Mouse (Mus musculus): Measurements from ENCODE around the gene Pla2g2f.

Gene Pla2g2f

DNA sequence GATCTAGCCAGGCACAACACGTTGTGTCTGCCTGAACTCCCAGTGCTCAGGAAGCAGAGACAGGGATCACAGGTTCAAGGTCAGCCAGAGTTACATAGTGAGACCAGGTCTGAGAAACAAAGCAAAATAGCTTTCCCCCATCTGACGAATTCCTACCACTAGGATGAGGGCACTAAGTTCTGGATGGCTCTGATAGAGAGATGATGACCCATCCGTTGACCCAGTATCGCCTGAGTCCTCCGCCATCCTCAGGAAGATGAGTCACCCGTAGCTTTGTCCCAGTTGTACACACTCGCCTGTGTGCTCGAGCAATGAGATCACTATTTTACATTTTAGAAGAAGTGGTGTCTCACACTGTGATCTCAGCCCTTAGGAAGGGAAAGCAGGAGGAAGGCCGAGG lies 4.8 kb upstream of the Pla2g2f start:
- DNase-seq (ENCODE audit: low spot score in 2 of 2): no peak

DNA sequence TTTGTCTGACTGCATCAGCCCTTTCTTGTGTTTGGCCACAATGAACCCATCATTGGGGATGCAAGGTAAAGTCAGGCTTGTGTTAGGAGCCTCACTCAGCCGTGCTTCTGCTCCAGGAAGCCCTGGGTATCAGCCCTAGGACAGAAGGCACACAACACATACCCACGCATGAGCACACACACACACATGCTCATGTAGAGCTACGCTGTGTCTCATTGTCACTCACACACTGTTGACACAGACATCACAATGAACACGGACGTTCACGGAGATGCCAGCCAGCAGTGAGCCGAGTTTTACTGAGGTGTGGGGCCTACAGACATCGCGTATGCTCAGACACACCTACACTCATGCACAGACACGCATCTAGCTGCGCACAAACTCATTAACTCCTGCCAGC lies 1.4 kb downstream of the Pla2g2f start:
- no peak for DNase-seq (ENCODE audit: low spot score in 2 of 2)

DNA sequence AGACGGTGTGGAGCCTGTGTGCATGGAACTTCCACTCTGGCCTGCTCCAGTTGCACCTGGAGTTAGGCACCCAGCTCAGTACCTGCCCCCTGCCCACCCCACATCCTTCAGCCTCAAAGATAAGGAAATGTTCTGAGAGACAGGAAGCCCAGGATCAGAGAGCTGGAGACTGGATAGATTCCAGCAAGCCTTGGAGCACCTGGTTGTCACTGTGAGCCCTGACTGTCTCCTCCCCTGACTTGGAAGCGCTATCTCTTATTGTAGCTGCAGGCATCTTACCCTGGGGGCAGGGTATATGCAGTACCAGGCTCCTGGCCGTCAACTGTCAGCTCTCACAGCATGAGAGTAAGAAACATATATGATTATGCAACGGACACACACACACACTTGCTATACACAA lies 2.0 kb downstream of the Pla2g2f start:
- DNase-seq (ENCODE audit: low spot score in 2 of 2): no peak

DNA sequence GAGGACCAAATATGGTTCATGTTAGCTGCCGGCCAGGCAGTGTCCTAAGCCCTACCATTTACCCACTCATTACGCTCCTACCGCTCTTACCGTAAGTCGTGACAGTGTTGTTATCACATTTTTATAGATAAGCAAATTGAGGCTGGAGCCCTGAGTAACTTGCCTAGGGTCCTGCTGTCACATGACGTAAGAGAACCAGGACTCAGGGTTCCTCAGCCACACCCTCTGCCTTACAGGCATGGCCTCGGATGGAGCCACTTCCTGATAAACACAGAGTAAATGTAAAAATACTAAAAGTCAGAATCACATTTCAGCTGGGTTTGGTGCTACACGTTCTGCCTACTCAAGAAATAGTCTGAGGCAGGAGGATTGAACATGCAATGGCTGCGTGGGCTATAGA lies 3.0 kb downstream of the Pla2g2f start:
- no peak for DNase-seq (ENCODE audit: low spot score in 2 of 2)

DNA sequence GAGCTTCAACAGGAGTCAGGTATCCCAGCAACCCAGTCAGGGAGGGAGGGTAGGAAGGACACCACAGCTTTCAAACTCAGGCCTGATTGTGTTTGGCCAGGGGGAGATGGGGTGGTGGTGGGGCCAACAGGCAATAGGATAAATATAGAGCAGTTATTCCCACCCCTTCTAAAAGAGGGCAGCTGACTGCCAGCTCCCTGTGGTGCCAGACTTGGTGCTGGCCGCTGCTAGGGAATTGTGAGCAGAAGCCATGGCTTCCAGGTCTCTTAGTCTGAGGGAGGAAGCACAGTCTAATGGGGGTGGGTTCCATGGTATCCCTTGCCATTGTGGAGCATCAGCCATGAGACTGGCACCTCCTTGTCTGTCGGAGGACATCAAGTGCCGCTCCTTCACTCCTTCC lies 3.8 kb downstream of the Pla2g2f start:
- no peak for DNase-seq (ENCODE audit: low spot score in 2 of 2)

DNA sequence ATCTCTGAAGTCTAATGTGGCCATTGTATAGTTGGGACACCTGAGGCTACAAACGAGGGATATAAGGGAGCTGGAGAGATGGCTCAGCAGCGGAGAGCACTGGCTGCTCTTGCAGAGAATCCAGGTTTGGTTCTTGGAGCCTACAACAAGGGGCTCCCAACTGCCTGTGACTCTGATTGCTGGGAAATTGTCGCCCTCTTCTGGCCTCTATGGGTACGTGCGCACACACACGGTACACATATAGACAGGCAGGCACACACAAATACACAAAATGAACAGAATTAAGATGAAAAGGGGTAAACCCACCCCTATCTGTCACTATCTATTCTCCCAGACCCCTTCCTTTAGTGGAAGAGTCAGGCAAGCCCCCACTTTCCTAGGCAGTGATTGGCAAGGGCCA lies 4.8 kb downstream of the Pla2g2f start:
- no peak for DNase-seq (ENCODE audit: low spot score in 2 of 2)

DNA sequence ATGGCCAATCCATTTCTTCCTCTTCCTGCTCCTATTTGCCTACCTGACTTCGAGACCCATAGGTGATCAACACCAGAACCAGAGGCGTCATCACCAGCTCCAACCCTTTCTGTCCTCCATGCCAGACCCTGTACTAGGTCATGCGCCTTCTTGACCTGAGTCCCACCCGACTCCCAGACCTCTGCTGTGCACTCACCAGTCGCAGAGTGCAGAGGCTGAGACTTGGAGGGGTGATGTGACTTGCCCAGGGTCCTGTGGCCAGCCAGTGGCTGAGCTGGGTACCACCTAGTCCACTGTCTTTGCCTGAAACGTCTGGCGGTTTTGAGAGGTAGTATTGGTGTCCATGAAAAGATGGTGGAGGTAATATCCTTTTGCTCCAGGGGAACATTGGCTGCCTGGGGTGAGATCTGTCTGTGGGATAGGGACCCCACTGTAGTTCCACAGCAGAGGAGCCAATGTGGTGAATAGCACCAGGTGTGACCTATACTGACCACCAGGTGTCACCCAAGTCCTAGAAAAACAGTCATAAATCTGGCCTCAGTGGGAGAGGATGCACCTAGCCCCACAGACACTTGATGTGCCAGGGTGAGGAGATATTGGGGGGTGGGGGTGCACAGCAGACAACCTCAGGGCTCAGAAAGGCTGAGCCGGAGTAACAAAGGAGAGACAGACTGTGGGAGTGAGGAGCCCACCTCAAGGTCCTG lies 8.9 kb downstream of the Pla2g2f start:
- no peak for DNase-seq (ENCODE audit: low spot score in 2 of 2)

DNA sequence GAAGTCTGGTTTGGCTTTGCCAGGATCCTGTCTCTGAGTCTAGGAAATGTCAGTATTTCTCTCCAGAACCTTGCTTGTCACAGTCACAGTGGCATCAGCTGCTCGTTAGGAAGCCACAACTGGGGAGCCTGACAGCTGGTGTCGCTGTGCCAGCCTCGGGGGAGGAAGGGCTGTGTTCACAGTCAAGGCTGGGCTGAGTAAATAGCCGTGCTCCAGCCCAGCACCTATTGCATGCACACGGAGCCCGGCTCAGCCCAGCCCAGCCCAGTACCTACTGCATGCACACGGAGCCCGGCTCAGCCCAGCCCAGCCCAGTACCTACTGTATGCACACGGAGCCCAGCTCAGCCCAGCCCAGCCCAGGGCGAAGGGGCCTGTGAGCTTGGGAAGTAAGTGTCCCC lies 9.6 kb downstream of the Pla2g2f start:
- DNase-seq (ENCODE audit: low spot score in 2 of 2): no peak

DNA sequence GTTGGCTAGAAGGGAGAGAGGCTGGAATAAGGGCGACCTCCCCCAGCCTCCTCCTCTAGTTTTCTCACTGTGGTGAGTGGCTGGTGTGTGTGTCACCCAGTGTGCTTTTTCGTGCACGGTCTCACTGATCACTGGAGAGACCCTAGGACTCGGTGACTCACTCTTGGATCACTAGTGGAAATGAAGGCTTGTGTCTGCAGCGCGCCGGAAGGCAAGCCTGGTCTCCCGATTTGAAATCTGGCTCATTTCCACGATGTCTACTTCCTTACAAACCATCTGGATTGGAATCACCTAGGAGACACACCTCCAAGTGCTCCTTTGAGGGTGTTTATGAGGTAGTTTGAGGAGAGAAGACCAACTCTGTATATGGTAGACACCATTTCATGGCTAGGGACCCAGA lies 10.6 kb downstream of the Pla2g2f start:
- no peak for DNase-seq (ENCODE audit: low spot score in 2 of 2)

DNA sequence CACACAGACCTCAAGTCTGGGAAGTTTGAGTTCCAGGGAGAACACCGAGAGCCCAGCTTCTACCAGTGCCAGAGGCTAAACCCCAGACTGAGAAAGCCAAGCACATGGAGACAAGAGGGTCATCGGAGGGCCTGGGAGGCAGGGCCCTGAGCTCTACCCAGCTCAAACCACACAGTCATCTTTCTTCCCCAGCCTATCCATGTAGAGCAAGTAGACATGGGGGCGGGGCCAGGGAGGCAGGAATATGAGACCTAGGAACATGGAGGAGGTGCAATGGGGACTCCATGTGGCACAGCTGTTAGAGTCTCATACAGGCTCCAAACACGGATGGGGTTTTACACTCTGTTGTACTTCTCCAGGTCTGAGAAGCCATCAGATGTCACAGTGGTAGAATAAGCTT lies 11.5 kb downstream of the Pla2g2f start:
- DNase-seq (ENCODE audit: low spot score in 2 of 2): no peak

DNA sequence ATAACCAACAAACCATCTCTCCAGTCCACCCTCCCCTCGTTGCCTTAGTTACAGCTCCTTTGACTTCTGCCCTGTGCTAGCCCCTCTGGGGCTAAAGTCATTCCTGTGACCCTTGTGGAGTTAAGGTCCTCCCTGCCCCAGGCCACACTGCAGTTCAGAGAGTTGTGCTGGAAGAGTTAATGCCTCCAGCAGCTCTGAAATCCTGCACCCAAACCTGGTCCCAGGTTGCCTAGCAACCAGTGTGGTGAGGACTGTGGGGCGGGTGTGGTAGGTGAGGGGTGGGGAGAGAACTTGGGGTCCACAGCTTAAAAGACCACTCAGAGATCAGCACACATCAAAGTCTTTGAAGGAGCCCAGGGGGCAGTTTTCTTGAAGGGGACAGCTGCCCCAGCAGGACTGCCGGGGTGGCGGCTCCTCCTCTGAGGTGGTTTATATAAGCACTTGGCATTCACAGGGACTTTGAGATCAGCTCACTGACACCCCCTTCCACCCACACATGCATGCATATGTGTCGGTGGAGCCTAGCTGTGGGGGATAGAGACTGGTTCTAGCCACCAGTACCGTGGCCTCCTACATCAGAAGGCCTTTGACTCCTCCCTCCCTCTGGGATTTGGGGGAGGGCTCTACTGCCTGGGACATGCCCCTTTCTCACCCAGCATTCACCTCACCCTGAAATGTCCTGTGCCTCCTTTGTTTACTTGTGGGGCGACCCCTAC lies 18.1 kb downstream of the Pla2g2f start:
- no peak for DNase-seq (ENCODE audit: low spot score in 2 of 2)

DNA sequence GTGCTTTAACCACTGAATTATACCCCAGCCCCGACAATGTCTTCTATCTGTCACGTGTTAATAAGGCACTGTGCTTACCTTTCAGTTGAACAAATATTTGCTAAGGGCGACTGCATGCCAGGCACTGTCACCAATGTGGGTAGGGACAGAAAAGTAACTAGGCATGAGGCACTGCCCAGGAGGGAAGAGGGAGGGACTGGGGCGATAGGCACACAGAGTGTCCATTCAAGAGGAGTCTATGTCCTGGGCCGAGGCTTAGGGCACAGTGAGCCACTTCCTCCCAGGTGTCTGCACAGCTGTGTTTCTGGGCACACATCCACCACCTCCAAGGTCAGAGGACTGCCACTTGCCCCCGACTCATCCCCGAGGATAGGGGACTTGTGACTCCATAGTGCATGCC lies 20.4 kb downstream of the Pla2g2f start, which contains the start of gene Ubxn10:
Gene Ubxn10 (minus strand): TSS at position 137 of the 400 bp plus-strand sequence.
- no peak for DNase-seq (ENCODE audit: low spot score in 2 of 2)

DNA sequence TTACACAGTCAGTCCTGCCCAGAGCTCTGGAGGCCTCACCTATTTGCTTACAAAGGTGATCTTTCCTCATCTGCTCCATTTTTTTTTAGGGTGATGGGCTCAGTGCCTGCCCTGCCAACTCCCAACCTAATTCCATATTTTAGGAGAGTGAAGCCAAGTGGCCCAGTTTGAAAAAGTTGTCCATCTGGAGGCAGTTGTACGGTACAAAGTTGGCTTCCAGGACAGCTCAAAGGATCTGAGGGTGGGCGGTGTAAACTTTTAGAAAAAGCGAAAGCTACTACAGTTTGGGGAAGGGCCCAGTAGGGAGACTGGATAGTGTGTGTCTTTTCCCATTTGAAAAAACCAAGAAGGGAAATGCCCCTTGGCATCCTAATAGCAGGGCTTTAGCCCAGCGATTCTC lies 22.6 kb downstream of the Pla2g2f start:
- DNase-seq (ENCODE audit: low spot score in 2 of 2): no peak

DNA sequence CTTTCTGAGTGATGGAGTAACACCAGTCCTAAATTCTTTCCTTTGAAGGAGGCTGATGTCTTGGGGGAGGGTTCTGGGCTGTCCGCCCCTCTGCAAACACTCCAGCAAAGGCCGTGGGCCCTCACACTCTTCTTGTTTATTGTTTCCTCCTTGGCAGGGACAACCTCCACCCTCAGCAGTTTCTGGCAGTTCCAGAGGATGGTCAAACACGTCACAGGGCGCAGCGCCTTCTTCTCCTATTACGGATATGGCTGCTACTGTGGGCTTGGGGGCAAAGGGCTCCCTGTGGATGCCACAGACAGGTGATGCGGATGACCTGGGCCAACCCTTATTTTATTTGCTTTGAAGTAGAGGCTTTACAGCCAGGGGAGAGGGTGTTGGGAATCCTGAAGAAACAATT lies 23.3 kb downstream of the Pla2g2f start:
- DNase-seq (ENCODE audit: low spot score in 2 of 2): no peak

DNA sequence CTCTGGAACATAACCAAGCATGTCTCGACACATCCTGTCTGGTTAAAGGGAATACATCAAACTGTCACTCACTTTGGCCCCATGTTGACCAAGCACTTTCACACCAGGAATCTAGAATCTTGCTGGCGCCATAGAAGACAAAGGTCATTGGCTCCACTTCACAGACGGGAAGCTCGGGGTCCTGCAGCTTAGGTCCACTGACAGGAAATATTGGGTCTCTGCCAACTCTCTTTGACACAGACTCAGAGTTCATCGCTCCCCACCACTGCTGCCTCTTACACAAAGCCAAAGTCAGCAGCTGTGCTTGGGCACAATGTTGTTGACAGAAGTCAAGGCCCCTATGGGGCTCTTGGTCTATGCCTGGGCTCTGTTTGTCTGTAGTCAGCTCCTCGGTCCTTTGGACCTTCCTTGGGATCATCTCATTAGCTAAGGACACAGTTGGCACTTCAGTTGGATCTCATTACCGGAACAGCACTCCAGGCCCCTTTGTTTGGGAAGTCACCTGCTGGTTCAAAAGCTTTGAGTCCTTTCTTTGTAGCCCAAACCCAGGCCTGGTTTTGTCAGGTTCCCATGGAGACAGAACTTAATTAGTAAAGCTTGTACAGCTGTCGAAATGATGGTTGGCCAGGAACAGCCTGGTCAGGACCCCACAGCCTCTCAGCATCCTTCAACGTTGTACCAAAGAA lies 28.3 kb downstream of the Pla2g2f start:
- no peak for DNase-seq (ENCODE audit: low spot score in 2 of 2)

DNA sequence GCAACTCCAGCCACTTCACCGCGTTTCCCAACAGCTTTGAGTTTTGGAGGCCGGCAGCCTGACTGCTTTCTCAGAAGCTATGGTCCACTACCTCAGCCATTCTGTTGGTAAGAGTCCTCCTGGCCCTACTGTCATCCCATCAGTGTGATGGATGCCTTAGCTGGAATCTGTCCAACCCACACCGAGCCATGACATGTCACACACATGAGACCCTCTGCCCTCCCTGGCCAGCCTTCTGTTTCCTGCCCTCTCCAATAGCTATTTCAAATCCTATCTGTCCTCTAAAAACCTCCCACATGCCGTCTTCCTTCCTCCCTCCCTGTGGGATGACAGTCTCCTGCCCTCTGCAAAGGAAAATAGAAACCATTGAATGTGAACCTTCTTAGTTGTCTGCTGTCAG lies 31.7 kb downstream of the Pla2g2f start:
- DNase-seq (ENCODE audit: low spot score in 2 of 2): no peak

DNA sequence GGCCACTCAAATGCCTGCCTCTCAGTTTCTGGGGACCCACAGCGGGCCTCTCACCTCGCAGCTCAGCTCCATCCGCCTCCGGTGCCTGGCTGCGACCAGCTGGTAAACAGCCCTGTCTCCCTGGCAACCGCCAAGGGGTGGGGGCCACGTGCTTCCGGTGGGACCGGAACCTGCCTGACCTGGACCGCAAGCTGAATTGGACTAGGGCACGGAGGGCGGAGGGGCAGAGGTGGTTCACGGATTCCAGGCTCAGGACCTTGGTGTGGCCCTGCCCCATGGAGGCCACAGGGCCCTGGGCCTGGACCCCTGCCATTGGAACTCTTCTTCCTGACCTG lies 32.3 kb downstream of the Pla2g2f start:
- DNase-seq (ENCODE audit: low spot score in 2 of 2): no peak

DNA sequence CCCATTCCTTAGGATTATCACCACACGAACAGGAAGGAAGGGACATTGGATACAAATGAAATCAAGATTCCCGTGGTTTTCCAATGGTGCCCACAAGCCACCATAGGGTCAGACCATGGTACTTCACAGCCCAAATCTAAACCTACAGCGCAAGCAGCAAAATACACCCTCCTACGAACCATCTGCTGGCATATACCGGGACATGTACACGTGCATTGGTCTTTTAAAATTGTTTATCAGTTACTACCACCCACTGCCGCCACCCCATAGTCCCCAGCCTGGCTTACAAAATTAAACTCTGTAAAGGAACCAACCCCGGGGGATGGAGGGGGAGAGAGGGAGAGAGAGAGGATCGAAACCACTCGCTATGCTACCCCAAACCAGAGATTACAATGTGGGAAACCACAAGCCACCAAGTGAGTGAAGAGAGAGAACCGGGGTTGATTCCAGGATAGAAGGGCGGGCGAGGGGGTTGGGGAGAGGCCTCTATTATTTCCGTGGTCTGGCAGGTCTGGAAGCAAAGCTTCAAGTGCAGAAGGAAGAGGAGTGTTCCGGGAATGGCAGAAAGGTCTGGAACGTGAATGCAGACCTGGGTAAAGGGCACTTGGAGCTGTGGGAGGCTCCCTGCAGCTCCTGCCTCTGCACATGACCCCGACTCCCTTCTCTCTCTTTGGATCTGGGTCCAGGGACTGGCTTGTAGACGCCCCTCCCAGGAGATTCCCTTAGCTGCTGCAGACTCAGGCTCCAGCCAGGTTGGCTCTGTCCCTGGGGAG lies 32.9 kb downstream of the Pla2g2f start, which contains the start of gene Pla2g2c:
Gene Pla2g2c (plus strand): TSS at position 439 of the 773 bp plus-strand sequence.
- no peak for DNase-seq (ENCODE audit: low spot score in 2 of 2)

DNA sequence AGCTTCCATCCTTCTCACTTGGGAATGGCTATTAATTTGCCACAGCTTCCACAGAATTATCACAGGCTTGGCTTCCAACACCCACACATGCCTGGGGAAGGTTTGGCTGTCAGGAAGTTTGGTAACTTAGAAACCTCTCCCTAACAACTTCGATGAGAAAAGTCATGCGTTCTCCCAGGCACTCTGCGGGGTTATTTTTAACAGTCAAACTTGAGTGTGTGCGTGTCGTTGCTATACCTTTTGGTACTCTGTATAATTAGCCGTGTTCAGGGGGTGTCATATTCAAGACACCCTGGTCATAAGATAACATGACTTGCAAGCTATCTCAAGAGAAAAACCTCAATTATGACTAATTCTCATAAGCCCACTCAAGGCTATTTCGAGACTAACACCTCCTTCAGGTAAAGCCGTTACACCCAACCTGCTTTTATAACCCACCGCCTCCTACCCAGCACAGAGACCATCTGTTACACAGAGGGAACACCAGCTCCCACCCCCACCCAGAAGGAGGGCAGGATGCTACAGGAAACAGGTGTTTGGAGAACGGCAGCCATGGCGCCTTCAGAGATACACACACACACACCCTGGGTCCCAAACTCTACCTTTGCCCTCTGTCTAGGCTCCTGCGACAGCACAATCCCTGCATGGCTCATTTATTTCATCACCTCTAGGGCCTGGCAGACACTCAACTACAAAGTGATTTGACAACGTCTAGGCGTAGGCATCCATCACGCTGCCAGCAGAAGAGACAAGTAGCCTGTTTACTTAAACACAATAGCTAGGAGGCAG lies 33.7 kb downstream of the Pla2g2f start:
- no peak for DNase-seq (ENCODE audit: low spot score in 2 of 2)

DNA sequence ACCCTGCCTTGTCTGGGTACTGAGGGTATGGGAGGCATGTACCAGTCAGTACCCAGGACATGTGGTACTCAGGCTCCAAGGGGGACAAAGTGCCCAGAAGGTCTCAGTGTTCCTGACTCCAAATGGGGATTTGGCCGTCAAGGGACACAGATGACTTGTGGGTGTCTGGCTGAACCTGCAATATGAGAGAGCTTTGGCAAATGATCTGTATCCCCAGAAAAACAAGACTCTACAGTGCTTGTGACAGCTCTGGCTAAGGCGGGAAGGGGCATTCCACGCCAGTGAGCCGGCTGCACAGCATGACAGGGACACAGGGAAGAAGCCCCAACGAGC lies 38.2 kb downstream of the Pla2g2f start:
- DNase-seq (ENCODE audit: low spot score in 2 of 2): no peak

DNA sequence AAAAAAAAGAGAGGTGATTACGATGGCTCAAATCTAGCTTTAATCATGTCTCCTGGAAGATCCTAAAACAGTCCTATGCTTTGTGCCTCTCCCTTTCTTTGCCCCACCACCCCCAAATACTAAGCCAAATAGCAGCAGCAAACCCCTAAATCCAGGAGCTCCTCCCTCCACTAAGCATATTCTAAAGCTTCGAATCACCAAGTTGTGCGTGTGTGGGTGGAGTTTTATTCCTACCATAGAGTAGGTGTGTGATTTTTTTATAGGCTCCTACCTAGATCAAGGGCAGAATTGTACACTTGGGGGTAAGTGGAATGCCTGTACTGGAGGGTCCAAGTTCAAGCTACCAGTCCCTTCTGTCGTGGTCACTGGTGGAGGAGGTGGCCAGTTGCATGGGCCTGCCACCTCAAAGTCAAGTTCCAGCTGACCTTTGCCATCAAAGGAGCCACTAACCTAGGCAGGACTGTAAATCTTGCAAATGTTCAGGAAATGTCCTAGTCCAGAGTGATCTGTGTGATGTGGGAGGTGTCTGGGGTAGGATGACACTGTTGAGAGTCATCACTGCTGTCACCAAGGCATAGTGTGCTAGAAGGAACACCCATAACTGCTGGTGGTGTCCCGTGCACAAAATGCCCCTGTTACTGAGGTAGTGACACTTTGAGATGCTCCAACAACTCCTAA lies 38.7 kb downstream of the Pla2g2f start:
- DNase-seq (ENCODE audit: low spot score in 2 of 2): no peak
